Mouse (Mus musculus) MEL (cell line): ENCODE measurements around the gene Gnat2.

Experiments
- CTCF ChIP-seq, 3 experiments: IDR thresholded peaks in 2 of 3; conservative IDR thresholded peaks in 1 of 3; 2 replicates each; pipeline ENCODE4 v1.5.1; 2011 to 2012; ENCODE audit warnings: low read length in 3 of 3, low read depth in 2 of 3, mild to moderate bottlenecking in 2 of 3, improper control_type of control experiment in 1 of 3, inconsistent platforms in 1 of 3, mixed read lengths in 1 of 3, moderate library complexity in 1 of 3; ENCODE audit not compliant: control insufficient read depth in 1 of 3, insufficient read depth in 1 of 3, poor library complexity in 1 of 3, severe bottlenecking in 1 of 3
- ELF1 ChIP-seq: IDR thresholded peaks from 2 replicates; pipeline ENCODE4 v1.6.1; 2014; ENCODE audit warnings: low read depth, mild to moderate bottlenecking, inconsistent platforms, low read length, improper control_type of control experiment, moderate library complexity
- EP300 ChIP-seq, 2 experiments: IDR thresholded peaks; 2 replicates each; pipeline ENCODE4 v1.6.1; 2011; ENCODE audit warnings: improper control_type of control experiment in 2 of 2, low read length in 2 of 2, low read depth in 1 of 2, mild to moderate bottlenecking in 1 of 2
- GATA1 ChIP-seq: IDR thresholded peaks from 2 replicates; pipeline ENCODE4 v1.6.1; 2011; ENCODE audit warnings: low read depth, low read length, improper control_type of control experiment
- HCFC1 ChIP-seq: IDR thresholded peaks from 2 replicates; pipeline ENCODE4 v1.6.1; 2012; ENCODE audit warnings: low read depth, mild to moderate bottlenecking, inconsistent platforms, low read length, improper control_type of control experiment, moderate library complexity
- MAX ChIP-seq: IDR thresholded peaks from 2 replicates; pipeline ENCODE4 v1.6.1; 2011; ENCODE audit warnings: low read length, improper control_type of control experiment
- POLR2A ChIP-seq, 2 experiments: IDR thresholded peaks; 2 replicates each; pipeline ENCODE4 v1.6.1; 2011 to 2012; ENCODE audit warnings: low read length in 2 of 2, mild to moderate bottlenecking in 2 of 2, control low read depth in 1 of 2, improper control_type of control experiment in 1 of 2, low read depth in 1 of 2, moderate library complexity in 1 of 2; ENCODE audit not compliant: control insufficient read depth in 1 of 2, insufficient read depth in 1 of 2, poor library complexity in 1 of 2
- POLR2AphosphoS2 ChIP-seq: IDR thresholded peaks from 2 replicates; pipeline ENCODE4 v1.6.1; 2011; ENCODE audit warnings: low read length, improper control_type of control experiment
- SIN3A ChIP-seq: IDR thresholded peaks from 2 replicates; pipeline ENCODE4 v1.6.1; 2012; ENCODE audit warnings: low read length, improper control_type of control experiment, inconsistent platforms
- USF1 ChIP-seq: IDR thresholded peaks from 2 replicates; pipeline ENCODE4 v1.6.1; 2014; ENCODE audit warnings: low read depth, mild to moderate bottlenecking, inconsistent platforms, low read length, improper control_type of control experiment, moderate library complexity
- USF2 ChIP-seq, 2 experiments: IDR thresholded peaks; 2 replicates each; pipeline ENCODE4 v1.6.1; 2011 to 2012; ENCODE audit warnings: improper control_type of control experiment in 2 of 2, low read length in 2 of 2, borderline replicate concordance in 1 of 2, inconsistent platforms in 1 of 2, low read depth in 1 of 2, mild to moderate bottlenecking in 1 of 2; ENCODE audit not compliant: insufficient read depth in 1 of 2
- ZKSCAN1 ChIP-seq: IDR thresholded peaks from 2 replicates; pipeline ENCODE4 v1.6.1; 2012; ENCODE audit warnings: low read depth, mild to moderate bottlenecking, inconsistent platforms, low read length, improper control_type of control experiment, moderate library complexity
- ZNF384 ChIP-seq: IDR thresholded peaks from 2 replicates; pipeline ENCODE4 v1.6.1; 2012; ENCODE audit warnings: low read depth, mild to moderate bottlenecking, inconsistent platforms, low read length, improper control_type of control experiment

- TF ChIP-seq CTCF (IDR thresholded peaks at IDR 0.05 in 2 of 3, conservative IDR thresholded peaks at IDR 0.05 in 1 of 3; ENCODE audit: control insufficient read depth in 1 of 3, insufficient read depth in 1 of 3, low read depth in 2 of 3, low read length in 3 of 3, poor library complexity in 1 of 3, severe bottlenecking in 1 of 3) (no peak), HCFC1 (no peak), ZNF384 (no peak), SIN3A (no peak), GATA1 (no peak), ZKSCAN1 (no peak), POLR2AphosphoS2 (no peak), ELF1 (no peak), POLR2A (IDR thresholded peaks at IDR 0.05; ENCODE audit: control insufficient read depth in 1 of 2, insufficient read depth in 1 of 2, low read depth in 1 of 2, low read length in 2 of 2, poor library complexity in 1 of 2) (no peak), USF2 (IDR thresholded peaks at IDR 0.05; ENCODE audit: borderline replicate concordance in 1 of 2, insufficient read depth in 1 of 2, low read depth in 1 of 2, low read length in 2 of 2) (no peak), EP300 (IDR thresholded peaks at IDR 0.05; ENCODE audit: low read depth in 1 of 2, low read length in 2 of 2) (no peak), USF1 (no peak), MAX (no peak)
Measured at GRCm38 (mm10) chr3:108088842-108089380, 3.7 kb upstream of the Gnat2 start.
